ENCODE assay signal across 13 mouse cellular contexts in genomic region chr14:122755559-122755958, GRCm38 (mm10).
DNase-seq lines count a peak whose midpoint lies in the region; ATAC-seq lines count a peak whose summit lies in the region.
"Had no signal": no experiment of that assay in that cellular context is flagged by ENCODE, and none has a peak within 500 bp of the region (broad histone marks: within the 10 kb centered on the region; RNA-seq: fewer than 3 reads in every experiment).

No protein-coding gene starts in this region.

- H3K36me3 ChIP-seq in neural tube, embryonic 15.5 days, result no peaks in the 10 kb centered on the region
- H3K36me3 ChIP-seq in embryonic facial prominence, embryonic 15.5 days, result no peaks in the 10 kb centered on the region

- H3K4me3 ChIP-seq in neural tube, embryonic 15.5 days (replicated peaks), result no peak overlapping the region
- H3K4me3 ChIP-seq in embryonic facial prominence, embryonic 15.5 days (replicated peaks), result no peak overlapping the region

- H3K27ac ChIP-seq in neural tube, embryonic 15.5 days (replicated peaks), result no peak overlapping the region
- H3K27ac ChIP-seq in embryonic facial prominence, embryonic 15.5 days (replicated peaks), result no peak overlapping the region

- no peaks in the 10 kb centered on the region for H3K4me1 ChIP-seq in neural tube, embryonic 15.5 days
- H3K4me1 ChIP-seq in embryonic facial prominence, embryonic 15.5 days, result peaks cover 9% of the 10 kb centered on the region; the same call in 1 of the 2 replicates

- H3K9ac ChIP-seq in neural tube, embryonic 15.5 days (replicated peaks), result no peak overlapping the region
- no peak overlapping the region for H3K9ac ChIP-seq in embryonic facial prominence, embryonic 15.5 days
- H3K9ac ChIP-seq: forebrain, postnatal 0 days; liver, postnatal 0 days had no signal

- ATAC-seq in neural tube, embryonic 15.5 days (ENCODE audit: low FRiP score), result no peak
- peak; percentile 51; the same call in 1 of the 2 replicates for ATAC-seq in embryonic facial prominence, embryonic 15.5 days (ENCODE audit: insufficient number of reproducible peaks, low FRiP score, low TSS enrichment, low read depth)
- ATAC-seq: forebrain, postnatal 0 days; liver, postnatal 0 days had no signal

- WGBS in neural tube, embryonic 15.5 days, result 86% methylated on average over 13 of the region's 13 CpGs
- 27% methylated on average over 13 of the region's 13 CpGs for WGBS in embryonic facial prominence, embryonic 15.5 days

- H3K27me3 ChIP-seq in neural tube, embryonic 15.5 days (replicated peaks), result no peaks in the 10 kb centered on the region
- H3K27me3 ChIP-seq in embryonic facial prominence, embryonic 15.5 days, result no peaks in the 10 kb centered on the region

- H3K9me3 ChIP-seq in neural tube, embryonic 15.5 days (replicated peaks), result no peaks in the 10 kb centered on the region
- no peaks in the 10 kb centered on the region for H3K9me3 ChIP-seq in embryonic facial prominence, embryonic 15.5 days (replicated peaks)

- no peak overlapping the region for H3K4me2 ChIP-seq in neural tube, embryonic 15.5 days
- H3K4me2 ChIP-seq in embryonic facial prominence, embryonic 15.5 days (replicated peaks), result 0 out of 2 replicates have a peak overlapping the region, but pooled peaks have one; percentile 8

- DNase-seq in heart, postnatal 4 days, result peak; percentile 11
- no peak for DNase-seq in heart, adult 9 months (ENCODE audit: low spot score in 2 of 2)
- DNase-seq in neural tube, embryonic 10.5 days (ENCODE audit: extremely low spot score, low spot score), result peak; percentile 45
- DNase-seq in skeletal muscle tissue, adult 2 months (ENCODE audit: low read depth, low spot score), result peak; percentile 22
- DNase-seq in urinary bladder, adult 18-20 months (ENCODE audit: low spot score in 2 of 2), result no peak
- DNase-seq in cerebellum, adult 9-11 months, result no peak
- DNase-seq: forebrain, postnatal 0 days; heart, postnatal 36 days; kidney, adult 2 months; liver, postnatal 0 days; thymus, postnatal 25 days had no signal

Comparison
In these comparisons a context has a peak if more than half of its experiments do, and no peak if none do; other contexts are left out.
1. DNase-seq: peak in heart, postnatal 4 days (single experiment), neural tube, embryonic 10.5 days (single experiment) and skeletal muscle tissue, adult 2 months (single experiment); none in heart, adult 9 months (0 of 2), urinary bladder, adult 18-20 months (0 of 2) and cerebellum, adult 9-11 months (single experiment).